Comparison of ENCODE assay signal across 29 mouse cellular contexts in genomic region chr10:122106633-122107028, GRCm38 (mm10). TPM values are rescaled to one million over a fixed set of nuclear protein-coding genes. Genes with fewer than 3 reads are reported as not detected.
DNase-seq lines count a peak whose midpoint lies in the region; ATAC-seq and TF ChIP-seq lines count a peak whose summit lies in the region.
"Had no signal": no experiment of that assay in that cellular context is flagged by ENCODE, and none has a peak within 500 bp of the region (broad histone marks: within the 10 kb centered on the region; RNA-seq: fewer than 3 reads in every experiment).

No protein-coding gene starts in this region.

- H3K27me3 ChIP-seq in liver, postnatal 0 days (ENCODE audit: insufficient read depth, low read length), result no peaks in the 10 kb centered on the region
- H3K27me3 ChIP-seq in lung, embryonic 15.5 days, result 0 out of 2 replicates have a peak, but pooled peaks cover 5% of the 10 kb centered on the region
- H3K27me3 ChIP-seq in lung, postnatal 0 days (replicated peaks; ENCODE audit: insufficient read depth, low read length), result no peaks in the 10 kb centered on the region
- no peaks in the 10 kb centered on the region for H3K27me3 ChIP-seq in cerebellum, adult 2 months (ENCODE audit: control insufficient read depth, insufficient read depth, low read length)
- H3K27me3 ChIP-seq: CH12.LX; embryonic facial prominence, embryonic 15.5 days; forebrain, embryonic 12.5 days had no signal

- peak overlapping the region; percentile 72 for H3K27ac ChIP-seq in liver, postnatal 0 days (ENCODE audit: low read depth)
- peak overlapping the region; percentile 39 for H3K27ac ChIP-seq in lung, embryonic 15.5 days
- H3K27ac ChIP-seq in lung, postnatal 0 days (ENCODE audit: low read length), result no peak overlapping the region
- no peak overlapping the region for H3K27ac ChIP-seq in cerebellum, adult 2 months (ENCODE audit: insufficient read depth, low read length)
- H3K27ac ChIP-seq: embryonic facial prominence, embryonic 13.5 days; embryonic facial prominence, embryonic 15.5 days; forebrain, embryonic 10.5 days; forebrain, embryonic 12.5 days had no signal

- TF ChIP-seq POLR2A in lung, adult 2 months (IDR thresholded peaks at IDR 0.05; ENCODE audit: borderline replicate concordance, extremely low read depth, low read depth, low read length), result no peak
- no peak for TF ChIP-seq POLR2A in cerebellum, adult 2 months (IDR thresholded peaks at IDR 0.05; ENCODE audit: borderline replicate concordance, insufficient read depth, low read length)

- DNase-seq in liver, postnatal 0 days, result no peak
- DNase-seq in liver, result no peak
- no peak for DNase-seq in lung, postnatal 36 days
- DNase-seq in lung, postnatal 0 days (ENCODE audit: low spot score), result peak; percentile 27
- DNase-seq in lung, adult 2 months, result no peak
- DNase-seq in 3T3-L1 (ENCODE audit: low read depth, low spot score), result peak; percentile 33
- DNase-seq in cerebellum, adult 2 months, result no peak
- DNase-seq: adrenal gland, adult 8-10 months; adrenal gland, postnatal 14 days; adrenal gland, postnatal 36 days; B cell, adult 2 months; cerebellum, adult 11-12 months; cerebellum, adult 8-10 months; cerebellum, adult 9-11 months; cerebellum, postnatal 14 days; cerebellum, postnatal 36 days; embryo, embryonic 11 days had no signal

- no peaks in the 10 kb centered on the region for H3K4me1 ChIP-seq in liver, postnatal 0 days (ENCODE audit: insufficient read depth)
- 0 out of 2 replicates have a peak, but pooled peaks cover 2% of the 10 kb centered on the region for H3K4me1 ChIP-seq in lung, embryonic 15.5 days
- H3K4me1 ChIP-seq in lung, postnatal 0 days (ENCODE audit: insufficient read depth, low read depth, low read length), result no peaks in the 10 kb centered on the region
- H3K4me1 ChIP-seq in lung, adult 2 months (ENCODE audit: control insufficient read depth, insufficient read depth, low read length), result no peaks in the 10 kb centered on the region
- H3K4me1 ChIP-seq in cerebellum, adult 2 months (ENCODE audit: control insufficient read depth, insufficient read depth, low read length), result no peaks in the 10 kb centered on the region
- H3K4me1 ChIP-seq: embryonic facial prominence, embryonic 13.5 days; embryonic facial prominence, embryonic 15.5 days; forebrain, embryonic 10.5 days; forebrain, embryonic 12.5 days had no signal

- no peaks in the 10 kb centered on the region for H3K9me3 ChIP-seq in liver, postnatal 0 days (ENCODE audit: low read length)
- no peaks in the 10 kb centered on the region for H3K9me3 ChIP-seq in lung, embryonic 15.5 days
- H3K9me3 ChIP-seq in lung, postnatal 0 days (ENCODE audit: low read length), result no peaks in the 10 kb centered on the region
- H3K9me3 ChIP-seq: embryonic facial prominence, embryonic 13.5 days; embryonic facial prominence, embryonic 15.5 days; forebrain, embryonic 10.5 days; forebrain, embryonic 12.5 days; G1E had no signal

- no peak for TF ChIP-seq EP300 in liver, postnatal 0 days (IDR thresholded peaks at IDR 0.05; ENCODE audit: low read depth)
- no peak for TF ChIP-seq EP300 in lung, postnatal 0 days (IDR thresholded peaks at IDR 0.05)

- WGBS in liver, postnatal 0 days (ENCODE audit: insufficient replicate concordance), result 73% methylated on average over 3 of the region's 3 CpGs
- 40% methylated on average over 3 of the region's 3 CpGs for WGBS in lung, embryonic 15.5 days
- 49% methylated on average over 3 of the region's 3 CpGs for WGBS in lung, postnatal 0 days
- WGBS in lung, adult 2 months, result 48% methylated on average over 3 of the region's 3 CpGs
- WGBS in cerebellum, adult 2 months, result 70% methylated on average over 3 of the region's 3 CpGs

- H3K4me3 ChIP-seq in liver, postnatal 0 days (ENCODE audit: low read depth, low read length), result no peak overlapping the region
- H3K4me3 ChIP-seq in lung, embryonic 15.5 days, result no peak overlapping the region
- H3K4me3 ChIP-seq in lung, postnatal 0 days (ENCODE audit: low read depth, low read length), result no peak overlapping the region
- H3K4me3 ChIP-seq in lung, adult 2 months (replicated peaks; ENCODE audit: extremely low read depth, low read depth, low read length), result no peak overlapping the region
- H3K4me3 ChIP-seq in cerebellum, adult 2 months (replicated peaks; ENCODE audit: insufficient read depth, low read depth, low read length), result no peak overlapping the region
- H3K4me3 ChIP-seq: embryonic facial prominence, embryonic 13.5 days; embryonic facial prominence, embryonic 15.5 days; erythroblast, embryonic 14.5 days; forebrain, embryonic 10.5 days; forebrain, embryonic 12.5 days had no signal

- no peak overlapping the region for H3K4me2 ChIP-seq in liver, postnatal 0 days (ENCODE audit: low read depth, low read length)
- no peak overlapping the region for H3K4me2 ChIP-seq in lung, embryonic 15.5 days
- H3K4me2 ChIP-seq in lung, postnatal 0 days (replicated peaks; ENCODE audit: low read depth, low read length), result no peak overlapping the region
- H3K4me2 ChIP-seq: embryonic facial prominence, embryonic 13.5 days; embryonic facial prominence, embryonic 15.5 days; forebrain, embryonic 12.5 days had no signal

- no peak for TF ChIP-seq CTCF in liver, postnatal 0 days (IDR thresholded peaks at IDR 0.05; ENCODE audit: low read depth)
- TF ChIP-seq CTCF in lung, postnatal 0 days (IDR thresholded peaks at IDR 0.05), result no peak
- no peak for TF ChIP-seq CTCF in lung, adult 2 months (IDR thresholded peaks at IDR 0.05; ENCODE audit: insufficient read depth, low read length)
- TF ChIP-seq CTCF in cerebellum, adult 2 months (IDR thresholded peaks at IDR 0.05; ENCODE audit: borderline replicate concordance, insufficient read depth, low read depth, low read length), result no peak

- no peaks in the 10 kb centered on the region for H3K36me3 ChIP-seq in liver, postnatal 0 days (replicated peaks; ENCODE audit: insufficient read depth, low read length)
- H3K36me3 ChIP-seq in lung, embryonic 15.5 days, result no peaks in the 10 kb centered on the region
- no peaks in the 10 kb centered on the region for H3K36me3 ChIP-seq in lung, postnatal 0 days (ENCODE audit: insufficient read depth, low read length)
- H3K36me3 ChIP-seq: embryonic facial prominence, embryonic 13.5 days; embryonic facial prominence, embryonic 15.5 days; forebrain, embryonic 10.5 days; forebrain, embryonic 12.5 days; G1E had no signal

- no peak overlapping the region for H3K9ac ChIP-seq in liver, postnatal 0 days (replicated peaks)
- no peak overlapping the region for H3K9ac ChIP-seq in lung, embryonic 15.5 days
- no peak overlapping the region for H3K9ac ChIP-seq in lung, postnatal 0 days (replicated peaks; ENCODE audit: low read depth)
- H3K9ac ChIP-seq: embryonic facial prominence, embryonic 13.5 days; embryonic facial prominence, embryonic 15.5 days; forebrain, embryonic 12.5 days had no signal

- ATAC-seq in liver, postnatal 0 days, result no peak
- peak; percentile 75; the same call in 1 of the 2 replicates for ATAC-seq in lung, embryonic 15.5 days (ENCODE audit: borderline replicate concordance, extremely low read depth, low FRiP score, low TSS enrichment)
- ATAC-seq in lung, postnatal 0 days, result peak; percentile 66
- ATAC-seq: activated CD4-positive, CD25-positive, alpha-beta regulatory T cell, adult 4 months; CD4-positive, CD25-positive, alpha-beta regulatory T cell, adult 4 months; forebrain, embryonic 16.5 days; Patski had no signal

RNA-seq across cellular contexts. Expression of gene Rxylt1, which starts 9.5 kb away (rescaled TPM):
- 28.1 and 30.5 TPM in 2 replicates for polyA plus RNA-seq in liver, postnatal 0 days (2015; fragmentation: Nextera tagmentation; extraction: Ambion mirVana)
- 46.0 and 48.3 TPM in 2 replicates for polyA plus RNA-seq in lung, embryonic 15.5 days (2015; fragmentation: Nextera tagmentation; extraction: Ambion mirVana)
- polyA plus RNA-seq in lung, postnatal 0 days (2015; fragmentation: Nextera tagmentation; extraction: Ambion mirVana), result 56.0 and 56.5 TPM in 2 replicates
- polyA plus RNA-seq in lung, adult 2 months (2012; rRNA removed), result 3.7 and 4.9 TPM in 2 replicates
- 21.6 and 24.7 TPM in 2 replicates for polyA plus RNA-seq in cerebellum, adult 2 months (2012; rRNA removed)

RNA-seq across cellular contexts. Expression of gene Srgap1, which starts 59.5 kb away (rescaled TPM):
- 0.90 and 0.96 TPM in 2 replicates for polyA plus RNA-seq in liver, postnatal 0 days (2015; fragmentation: Nextera tagmentation; extraction: Ambion mirVana)
- polyA plus RNA-seq in lung, embryonic 15.5 days (2015; fragmentation: Nextera tagmentation; extraction: Ambion mirVana), result 9.7 and 10.7 TPM in 2 replicates
- polyA plus RNA-seq in lung, postnatal 0 days (2015; fragmentation: Nextera tagmentation; extraction: Ambion mirVana), result 7.4 and 11.8 TPM in 2 replicates
- polyA plus RNA-seq in lung, adult 2 months (2012; rRNA removed), result 5.6 and 6.8 TPM in 2 replicates
- polyA plus RNA-seq in cerebellum, adult 2 months (2012; rRNA removed), result 18.5 and 18.7 TPM in 2 replicates
- polyA plus RNA-seq: G1E had no signal

Comparison
In these comparisons a context has a peak if more than half of its experiments do, and no peak if none do; other contexts are left out.
1. DNase-seq: peak in lung, postnatal 0 days (single experiment) and 3T3-L1 (single experiment); none in liver, postnatal 0 days (single experiment), liver (single experiment), lung, postnatal 36 days (single experiment), lung, adult 2 months (single experiment) and cerebellum, adult 2 months (0 of 2).
2. H3K27ac ChIP-seq: peak in liver, postnatal 0 days (single experiment) and lung, embryonic 15.5 days (single experiment); none in lung, postnatal 0 days (single experiment) and cerebellum, adult 2 months (single experiment).